Mouse (Mus musculus): ENCODE measurements around the gene Rpain. TPM values are rescaled to one million over a fixed set of nuclear protein-coding genes. Genes with fewer than 3 reads are reported as not detected.

Gene Rpain
- polyA plus RNA-seq, 1 experiment from 2014 or later = 81.7 TPM

DNA sequence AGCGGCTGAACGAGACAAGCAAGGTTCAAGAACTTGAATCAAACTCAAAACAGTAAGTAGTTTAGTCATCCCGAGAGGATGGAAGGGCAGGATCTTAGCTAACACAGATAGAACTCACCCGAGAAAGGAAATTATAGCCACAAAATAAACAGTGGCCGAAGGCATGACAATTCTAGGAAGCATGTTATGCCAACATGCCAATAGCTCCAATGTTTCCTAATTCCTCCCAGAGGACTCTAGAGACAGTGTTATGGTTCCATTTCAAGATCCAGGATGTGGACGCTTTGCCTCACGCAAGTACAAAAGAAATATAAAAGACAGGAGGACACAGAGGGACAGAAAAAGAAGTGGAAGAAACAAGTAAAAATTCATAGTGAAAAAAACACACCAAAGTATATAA, 37.8 kb downstream of the Rpain start:
- DNase-seq (ENCODE audit: low spot score) = no peak
- ATAC-seq (ENCODE audit: insufficient number of reproducible peaks, low FRiP score, low TSS enrichment, low read depth) = no peak
- Histone ChIP-seq H3K27ac (replicated peaks; ENCODE audit: low read depth, low read length) (no peak overlapping the region), H3K4me2 (ENCODE audit: low read depth, severe bottlenecking) (no peak overlapping the region), H3K36me3 (ENCODE audit: control insufficient read depth, insufficient read depth, low read length) (peaks cover 10% of the 10 kb centered on the region; the same call in 1 of the 2 replicates), H3K27me3 (ENCODE audit: control insufficient read depth, insufficient read depth, low read length) (no peaks in the 10 kb centered on the region), H3K4me3 (ENCODE audit: low read depth, low read length) (no peak overlapping the region), H3K9me3 (ENCODE audit: control insufficient read depth, low read length) (no peaks in the 10 kb centered on the region), H3K4me1 (ENCODE audit: control insufficient read depth, insufficient read depth, low read length) (peaks cover 3% of the 10 kb centered on the region), H3K9ac (ENCODE audit: low read length) (no peak overlapping the region)
- WGBS = 94% methylated on average over 7 of the region's 7 CpGs

DNA sequence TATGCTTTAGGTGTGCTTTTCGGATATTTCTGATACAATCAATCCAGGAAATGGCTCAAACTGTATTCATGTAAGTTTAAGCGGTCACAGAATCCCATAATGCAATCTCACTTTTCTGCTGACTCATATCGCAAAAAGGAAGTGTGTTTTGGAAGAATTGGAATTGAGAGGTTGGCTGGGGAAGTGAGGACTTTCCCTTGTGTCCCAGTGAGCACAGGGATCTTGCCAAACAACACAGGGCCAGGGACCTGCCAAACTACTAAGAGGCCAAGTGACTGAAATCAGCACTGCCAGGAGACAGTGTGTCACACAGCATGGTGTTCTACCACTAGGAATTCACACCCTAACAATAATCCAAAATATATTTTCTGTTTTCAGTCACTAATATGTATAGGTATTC, 38.3 kb downstream of the Rpain start:
- no peak for ATAC-seq (ENCODE audit: insufficient number of reproducible peaks, low FRiP score, low TSS enrichment, low read depth)
- Histone ChIP-seq H3K4me2 (ENCODE audit: low read depth, severe bottlenecking) (no peak overlapping the region), H3K9ac (ENCODE audit: low read length) (no peak overlapping the region), H3K4me3 (ENCODE audit: low read depth, low read length) (no peak overlapping the region), H3K9me3 (ENCODE audit: control insufficient read depth, low read length) (no peaks in the 10 kb centered on the region), H3K27me3 (ENCODE audit: control insufficient read depth, insufficient read depth, low read length) (no peaks in the 10 kb centered on the region), H3K27ac (replicated peaks; ENCODE audit: low read depth, low read length) (no peak overlapping the region), H3K4me1 (ENCODE audit: control insufficient read depth, insufficient read depth, low read length) (no peaks in the 10 kb centered on the region), H3K36me3 (ENCODE audit: control insufficient read depth, insufficient read depth, low read length) (peaks cover 10% of the 10 kb centered on the region; the same call in 1 of the 2 replicates)
- 97% methylated on average over 3 of the region's 3 CpGs for WGBS
- DNase-seq (ENCODE audit: low spot score) = no peak

DNA sequence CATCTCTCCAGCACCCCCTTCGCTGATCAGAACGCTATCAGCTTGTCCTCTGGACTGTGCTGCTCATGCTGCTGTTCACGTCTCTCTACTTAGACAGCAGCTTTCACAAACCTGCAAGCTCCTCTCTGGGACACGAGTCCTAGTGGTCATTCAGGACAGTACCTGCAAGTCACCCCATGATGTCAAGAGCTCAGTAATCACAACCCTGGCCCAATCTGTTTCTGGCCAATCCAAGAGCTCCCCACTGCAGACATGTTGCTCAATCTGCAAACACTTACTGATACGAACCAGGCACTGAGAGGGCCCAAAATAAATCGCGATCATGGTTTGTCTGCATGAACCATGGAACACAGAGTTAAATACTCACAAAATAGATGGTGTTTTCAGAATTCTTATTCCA, 42.7 kb downstream of the Rpain start:
- H3K27ac ChIP-seq (replicated peaks; ENCODE audit: low read depth, low read length) = no peak overlapping the region
- no peak for ATAC-seq (ENCODE audit: insufficient number of reproducible peaks, low FRiP score, low TSS enrichment, low read depth)
- H3K9ac ChIP-seq (ENCODE audit: low read length) = no peak overlapping the region
- WGBS = 92% methylated on average over 7 of the region's 7 CpGs
- H3K4me3 ChIP-seq (ENCODE audit: low read depth, low read length) = no peak overlapping the region
- H3K27me3 ChIP-seq (ENCODE audit: control insufficient read depth, insufficient read depth, low read length) = no peaks in the 10 kb centered on the region
- peaks cover 10% of the 10 kb centered on the region; the same call in 1 of the 2 replicates for H3K36me3 ChIP-seq (ENCODE audit: control insufficient read depth, insufficient read depth, low read length)
- no peaks in the 10 kb centered on the region for H3K4me1 ChIP-seq (ENCODE audit: control insufficient read depth, insufficient read depth, low read length)
- no peak overlapping the region for H3K4me2 ChIP-seq (ENCODE audit: low read depth, severe bottlenecking)
- no peaks in the 10 kb centered on the region for H3K9me3 ChIP-seq (ENCODE audit: control insufficient read depth, low read length)
- DNase-seq (ENCODE audit: low spot score) = no peak

DNA sequence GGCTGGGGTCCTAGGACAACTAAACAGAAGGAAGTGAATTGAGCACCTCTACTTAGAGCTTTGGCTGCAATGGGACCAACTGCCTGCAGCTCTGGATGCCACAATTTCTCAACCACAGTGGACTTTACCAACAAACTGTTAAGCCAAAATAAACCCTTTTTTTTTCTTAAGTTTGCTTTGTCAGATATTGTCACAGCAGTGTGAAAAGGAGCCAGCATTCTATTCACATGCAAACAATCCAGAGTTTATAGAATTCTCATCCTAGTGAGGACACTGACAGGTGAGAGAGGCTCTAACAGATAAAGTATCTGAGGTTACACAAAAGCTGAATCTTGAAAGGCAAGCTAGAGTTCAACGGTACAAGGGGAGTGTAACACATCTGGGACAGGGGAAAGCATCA, 47.0 kb downstream of the Rpain start:
- no peak for DNase-seq (ENCODE audit: low spot score)
- WGBS = 82% methylated on average over 1 of the region's 1 CpGs
- peaks cover 5% of the 10 kb centered on the region; the same call in 1 of the 2 replicates for H3K4me1 ChIP-seq (ENCODE audit: control insufficient read depth, insufficient read depth, low read length)
- H3K36me3 ChIP-seq (ENCODE audit: control insufficient read depth, insufficient read depth, low read length) = peaks cover 5% of the 10 kb centered on the region; the same call in 1 of the 2 replicates
- no peak overlapping the region for H3K27ac ChIP-seq (replicated peaks; ENCODE audit: low read depth, low read length)
- no peaks in the 10 kb centered on the region for H3K9me3 ChIP-seq (ENCODE audit: control insufficient read depth, low read length)
- H3K9ac ChIP-seq (ENCODE audit: low read length) = no peak overlapping the region
- ATAC-seq (ENCODE audit: insufficient number of reproducible peaks, low FRiP score, low TSS enrichment, low read depth) = no peak
- H3K27me3 ChIP-seq (ENCODE audit: control insufficient read depth, insufficient read depth, low read length) = no peaks in the 10 kb centered on the region
- H3K4me2 ChIP-seq (ENCODE audit: low read depth, severe bottlenecking) = no peak overlapping the region
- H3K4me3 ChIP-seq (ENCODE audit: low read depth, low read length) = no peak overlapping the region

DNA sequence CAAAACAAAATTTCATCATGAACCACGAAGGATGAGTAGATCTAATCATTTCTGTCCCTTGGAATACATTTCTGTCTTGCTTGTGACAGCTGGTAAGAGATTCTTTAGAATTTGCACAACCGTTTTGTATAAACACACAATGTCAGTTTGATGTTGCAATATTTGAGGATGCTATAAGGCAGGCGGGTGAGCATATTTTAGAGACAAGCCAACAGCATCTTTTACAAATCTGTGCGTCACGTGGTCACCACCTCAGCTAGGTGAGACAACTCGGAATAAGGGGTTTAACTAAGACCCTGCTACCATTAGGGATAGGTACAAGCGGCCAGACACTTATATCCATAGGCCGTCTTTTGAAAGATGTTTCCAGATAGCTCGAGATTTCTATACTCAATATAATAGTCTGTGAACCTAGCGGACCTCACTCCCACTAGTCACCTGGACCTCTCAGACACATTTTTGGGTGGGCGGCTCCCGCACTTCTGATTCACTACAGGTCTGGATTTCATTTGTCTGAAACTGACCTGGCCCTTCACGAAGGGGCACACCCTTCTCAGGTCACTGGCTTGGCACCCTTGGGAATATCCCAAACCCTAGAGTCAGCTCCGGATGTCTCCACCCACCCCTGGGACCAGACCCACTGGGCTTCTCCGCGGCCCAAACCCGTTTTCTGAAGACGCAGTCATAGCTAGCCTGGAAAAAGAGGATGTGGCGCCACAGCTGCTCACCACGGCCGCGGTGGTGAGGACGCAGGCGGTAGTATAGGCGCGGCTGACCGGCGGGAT, 48.6 kb downstream of the Rpain start:
- Histone ChIP-seq H3K9ac (ENCODE audit: low read length) (peak overlapping the region; percentile 73), H3K36me3 (ENCODE audit: control insufficient read depth, insufficient read depth, low read length) (no peaks in the 10 kb centered on the region; the same call in 1 of the 2 replicates), H3K4me2 (ENCODE audit: low read depth, severe bottlenecking) (peak overlapping the region; percentile 55), H3K4me3 (ENCODE audit: low read depth, low read length) (peak overlapping the region; percentile 83), H3K27ac (replicated peaks; ENCODE audit: low read depth, low read length) (0 out of 2 replicates have a peak overlapping the region, but pooled peaks have one; percentile 9), H3K4me1 (ENCODE audit: control insufficient read depth, insufficient read depth, low read length) (peaks cover 5% of the 10 kb centered on the region; the same call in 1 of the 2 replicates), H3K27me3 (ENCODE audit: control insufficient read depth, insufficient read depth, low read length) (no peaks in the 10 kb centered on the region), H3K9me3 (ENCODE audit: control insufficient read depth, low read length) (no peaks in the 10 kb centered on the region)
- WGBS = 6% methylated on average over 28 of the region's 28 CpGs
- DNase-seq (ENCODE audit: low spot score) (no peak), ATAC-seq (ENCODE audit: insufficient number of reproducible peaks, low FRiP score, low TSS enrichment, low read depth) (peak; percentile 49)

DNA sequence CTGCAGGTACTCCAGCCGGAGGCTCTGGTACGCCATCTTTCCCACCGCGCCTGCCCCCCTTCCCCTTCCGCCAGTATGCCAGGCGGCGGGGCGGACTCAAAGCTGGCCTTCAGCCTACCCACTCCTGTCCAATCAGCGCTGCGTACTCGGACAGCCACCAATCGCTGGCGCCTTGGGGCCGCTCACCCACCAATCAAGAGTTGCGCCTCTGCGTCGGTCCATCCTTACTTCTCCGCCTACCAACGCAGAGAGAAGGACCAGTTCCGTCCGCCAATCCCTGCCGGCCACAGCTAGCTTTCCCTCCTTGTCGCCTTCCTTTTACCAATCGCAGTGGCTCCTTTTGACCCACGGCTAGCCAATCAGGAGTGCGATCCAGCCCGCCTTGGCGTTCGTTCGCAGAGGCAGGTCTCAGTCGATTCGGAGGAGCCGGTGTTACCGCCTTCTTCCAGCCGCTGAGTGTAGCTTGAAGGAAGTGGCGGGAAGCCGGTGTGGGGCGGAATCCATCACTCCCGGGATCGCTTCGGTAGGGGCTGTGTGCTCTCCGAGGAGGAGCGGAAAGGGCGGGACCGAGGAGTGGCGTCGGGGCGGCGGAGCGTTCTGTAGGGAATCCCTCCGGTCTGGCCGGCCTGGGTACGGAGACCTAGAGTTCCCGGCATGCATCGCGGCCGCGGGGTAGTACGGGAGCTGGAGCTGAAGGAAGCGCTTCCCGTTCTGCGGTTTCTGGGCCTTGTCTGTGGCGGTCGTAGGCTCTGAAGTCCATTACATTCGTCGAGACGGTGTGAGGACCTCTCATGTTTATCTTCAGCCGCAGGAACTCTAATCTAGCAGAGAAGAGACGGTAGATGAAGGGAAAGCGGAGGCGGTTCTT, 49.4 kb downstream of the Rpain start, which contains the start of the genes Mis12 and Derl2:
Mis12 (plus strand) TSS at position 411 of the 868 bp plus-strand sequence.
Derl2 (minus strand) TSS at position 641 of the 868 bp plus-strand sequence.
- under 1% methylated on average over 70 of the region's 71 CpGs for WGBS
- peak within 1 kb of the TSS; percentile 72 for H3K4me2 ChIP-seq (ENCODE audit: low read depth, severe bottlenecking)

More for the DNA sequence above, 49.4 kb downstream of the Rpain start, which contains the start of the genes Mis12 and Derl2:
- no peaks in the 10 kb centered on the region; the same call in 1 of the 2 replicates for H3K36me3 ChIP-seq (ENCODE audit: control insufficient read depth, insufficient read depth, low read length)
- H3K9ac ChIP-seq (ENCODE audit: low read length) = peak within 1 kb of the TSS; percentile 92
- peaks cover 5% of the 10 kb centered on the region; the same call in 1 of the 2 replicates for H3K4me1 ChIP-seq (ENCODE audit: control insufficient read depth, insufficient read depth, low read length)
- no peaks in the 10 kb centered on the region for H3K27me3 ChIP-seq (ENCODE audit: control insufficient read depth, insufficient read depth, low read length)
- DNase-seq (ENCODE audit: low spot score) (peak; percentile 97), ATAC-seq (ENCODE audit: insufficient number of reproducible peaks, low FRiP score, low TSS enrichment, low read depth) (peak; percentile 100)
- no peaks in the 10 kb centered on the region for H3K9me3 ChIP-seq (ENCODE audit: control insufficient read depth, low read length)
- peak within 1 kb of the TSS; percentile 83 for H3K4me3 ChIP-seq (ENCODE audit: low read depth, low read length)
- H3K27ac ChIP-seq (replicated peaks; ENCODE audit: low read depth, low read length) = peak within 1 kb of the TSS; percentile 84

Other genes with a start within 250 kb of the Rpain start
- 5.8 and 6.3 TPM in 2 replicates for gene Zfp3, start 206.0 kb upstream of the Rpain start, polyA plus RNA-seq (2014; fragmentation: Nextera tagmentation; extraction: Ambion mirVana)
- gene Scimp, start 157.6 kb upstream of the Rpain start, polyA plus RNA-seq (2014; fragmentation: Nextera tagmentation; extraction: Ambion mirVana) = not detected in 2 replicates
- 33.0 and 33.8 TPM in 2 replicates for gene Rabep1, start 125.4 kb upstream of the Rpain start, polyA plus RNA-seq (2014; fragmentation: Nextera tagmentation; extraction: Ambion mirVana)
- 176 and 178 TPM in 2 replicates for gene Nup88, start 240 bp upstream of the Rpain start, polyA plus RNA-seq (2014; fragmentation: Nextera tagmentation; extraction: Ambion mirVana)
- gene C1qbp, start 12.8 kb downstream of the Rpain start, polyA plus RNA-seq (2014; fragmentation: Nextera tagmentation; extraction: Ambion mirVana) = 280 and 295 TPM in 2 replicates
- gene Dhx33, start 34.2 kb downstream of the Rpain start, polyA plus RNA-seq (2014; fragmentation: Nextera tagmentation; extraction: Ambion mirVana) = 29.1 and 31.6 TPM in 2 replicates
- 48.2 and 59.6 TPM in 2 replicates for gene Mis12, start 49.4 kb downstream of the Rpain start, polyA plus RNA-seq (2014; fragmentation: Nextera tagmentation; extraction: Ambion mirVana)
- 35.9 and 38.4 TPM in 2 replicates for gene Derl2, start 49.6 kb downstream of the Rpain start, polyA plus RNA-seq (2014; fragmentation: Nextera tagmentation; extraction: Ambion mirVana)
- 83.9 and 103 TPM in 2 replicates for gene 6330403K07Rik, start 63.3 kb downstream of the Rpain start, polyA plus RNA-seq (2014; fragmentation: Nextera tagmentation; extraction: Ambion mirVana)
- gene Nlrp1a, start 174.5 kb downstream of the Rpain start, polyA plus RNA-seq (2014; fragmentation: Nextera tagmentation; extraction: Ambion mirVana) = 0.07 TPM in 1 of 2 replicates, not detected in the other